Mouse (Mus musculus): Measurements from ENCODE around the gene Spon2. TPM values are rescaled to one million over a fixed set of nuclear protein-coding genes. Genes with fewer than 3 reads are reported as not detected.

Gene Spon2
- polyA plus RNA-seq, 1 experiment, result not detected

- Histone ChIP-seq H3K4me3 (replicated peaks) (peak overlapping the region; percentile 84), H3K9me3 (no peaks in the 10 kb centered on the region), H3K36me3 (replicated peaks; ENCODE audit: low read length) (no peaks in the 10 kb centered on the region), H3K27me3 (replicated peaks) (peaks cover 30% of the 10 kb centered on the region), H3K4me1 (peaks cover 20% of the 10 kb centered on the region)
- TF ChIP-seq GATA1 (IDR thresholded peaks at IDR 0.05; ENCODE audit: borderline replicate concordance, low read length) (no peak), FLI1 (IDR thresholded peaks at IDR 0.05; ENCODE audit: low read length) (no peak)
Measured at GRCm38 (mm10) chr5:33203691-33204242, 14.5 kb downstream of the Spon2 start.

- no peak overlapping the region for H3K4me3 ChIP-seq (replicated peaks)
- H3K27me3 ChIP-seq (replicated peaks), result peaks cover 34% of the 10 kb centered on the region
- TF ChIP-seq FLI1 (IDR thresholded peaks at IDR 0.05; ENCODE audit: low read length) (no peak), GATA1 (IDR thresholded peaks at IDR 0.05; ENCODE audit: borderline replicate concordance, low read length) (no peak)
- H3K4me1 ChIP-seq, result peaks cover 20% of the 10 kb centered on the region
- no peaks in the 10 kb centered on the region for H3K36me3 ChIP-seq (replicated peaks; ENCODE audit: low read length)
- H3K9me3 ChIP-seq, result no peaks in the 10 kb centered on the region
Measured at GRCm38 (mm10) chr5:33203171-33203565, 15.1 kb downstream of the Spon2 start.

GRCm38 (mm10) chr5:33202516-33203170 lies 15.6 kb downstream of the Spon2 start:
- Histone ChIP-seq H3K27me3 (replicated peaks) (peaks cover 34% of the 10 kb centered on the region), H3K9me3 (no peaks in the 10 kb centered on the region), H3K4me1 (peaks cover 20% of the 10 kb centered on the region), H3K36me3 (replicated peaks; ENCODE audit: low read length) (no peaks in the 10 kb centered on the region), H3K4me3 (replicated peaks) (no peak overlapping the region)
- TF ChIP-seq FLI1 (IDR thresholded peaks at IDR 0.05; ENCODE audit: low read length) (no peak), GATA1 (IDR thresholded peaks at IDR 0.05; ENCODE audit: borderline replicate concordance, low read length) (no peak)

DNA sequence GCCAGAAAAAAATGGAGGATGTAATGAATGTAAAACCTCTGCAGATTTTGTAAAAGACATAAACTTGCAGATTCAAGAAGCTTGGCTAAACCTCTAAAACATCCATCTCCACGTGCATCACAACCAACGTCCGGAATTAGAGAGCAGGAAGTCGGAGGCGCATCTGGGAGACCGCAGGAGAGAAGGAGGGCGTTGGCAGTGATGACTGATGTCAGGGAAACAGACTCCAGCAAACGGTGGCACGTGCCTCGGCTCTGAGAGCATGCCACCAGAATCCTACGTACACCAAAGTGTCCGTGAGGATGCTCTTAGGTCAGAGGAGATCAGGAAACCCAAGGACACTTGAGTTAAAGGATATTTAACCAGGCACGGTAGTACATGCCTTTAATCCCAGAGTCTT lies 16.6 kb downstream of the Spon2 start:
- H3K27me3 ChIP-seq (replicated peaks), result peaks cover 38% of the 10 kb centered on the region
- peaks cover 20% of the 10 kb centered on the region for H3K4me1 ChIP-seq
- H3K9me3 ChIP-seq, result no peaks in the 10 kb centered on the region
- TF ChIP-seq GATA1 (IDR thresholded peaks at IDR 0.05; ENCODE audit: borderline replicate concordance, low read length) (no peak), FLI1 (IDR thresholded peaks at IDR 0.05; ENCODE audit: low read length) (no peak)
- H3K4me3 ChIP-seq (replicated peaks), result no peak overlapping the region
- no peaks in the 10 kb centered on the region for H3K36me3 ChIP-seq (replicated peaks; ENCODE audit: low read length)

DNA sequence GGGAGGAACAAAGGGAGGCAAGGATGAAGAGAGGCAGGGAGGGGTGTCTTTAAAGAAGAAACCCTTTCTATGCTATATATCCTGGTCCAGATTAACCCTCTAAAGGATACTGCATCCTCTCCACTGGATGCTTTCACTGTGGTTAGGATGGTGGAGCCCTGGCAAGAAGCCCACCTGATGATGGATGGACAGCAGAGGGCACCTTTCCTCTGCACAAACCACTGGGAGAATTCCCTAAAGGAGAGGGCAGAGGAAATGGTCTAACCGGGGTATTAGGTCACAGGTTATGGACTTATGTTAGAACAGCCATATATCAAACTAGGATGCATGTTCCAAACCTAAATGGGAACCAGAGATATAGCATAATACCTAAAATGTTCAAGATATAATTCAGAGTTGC lies 18.2 kb downstream of the Spon2 start:
- Histone ChIP-seq H3K4me3 (replicated peaks) (no peak overlapping the region), H3K36me3 (replicated peaks; ENCODE audit: low read length) (no peaks in the 10 kb centered on the region), H3K27me3 (replicated peaks) (peaks cover 39% of the 10 kb centered on the region), H3K9me3 (no peaks in the 10 kb centered on the region), H3K4me1 (peaks cover 24% of the 10 kb centered on the region)
- TF ChIP-seq GATA1 (IDR thresholded peaks at IDR 0.05; ENCODE audit: borderline replicate concordance, low read length) (no peak), FLI1 (IDR thresholded peaks at IDR 0.05; ENCODE audit: low read length) (no peak)

DNA sequence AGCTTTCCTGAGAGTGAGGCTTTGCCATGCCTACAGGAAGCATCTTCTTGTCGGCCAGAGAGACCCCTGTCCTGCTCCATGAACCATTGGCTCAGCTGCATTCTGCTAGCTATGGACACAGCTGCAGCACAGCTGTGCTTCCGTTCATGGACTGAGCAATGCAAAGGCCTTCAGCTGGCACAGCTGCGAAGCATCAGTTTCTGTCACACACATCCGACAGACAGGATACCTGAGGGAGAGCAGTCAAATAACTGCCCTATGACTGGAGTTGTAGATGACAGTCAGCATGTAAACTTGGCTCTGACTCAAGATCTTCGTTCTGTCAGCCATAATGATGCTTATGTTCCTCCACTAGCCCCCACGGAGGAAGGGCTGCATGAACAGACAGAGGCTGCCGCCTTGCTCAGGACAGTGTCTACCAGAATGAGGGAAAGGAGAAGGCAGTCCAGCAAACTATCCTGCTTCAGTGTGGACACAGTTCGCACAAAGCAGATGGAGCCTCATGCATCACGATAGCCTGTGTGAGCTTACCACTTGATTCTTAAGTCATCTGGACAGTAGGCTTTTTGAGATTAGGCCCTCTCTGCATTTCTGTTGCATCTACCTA lies 22.9 kb downstream of the Spon2 start:
- Histone ChIP-seq H3K4me3 (replicated peaks) (no peak overlapping the region), H3K9me3 (no peaks in the 10 kb centered on the region), H3K4me1 (peaks cover 8% of the 10 kb centered on the region; the same call in 1 of the 2 replicates), H3K36me3 (replicated peaks; ENCODE audit: low read length) (no peaks in the 10 kb centered on the region), H3K27me3 (replicated peaks) (peaks cover 32% of the 10 kb centered on the region)
- TF ChIP-seq FLI1 (IDR thresholded peaks at IDR 0.05; ENCODE audit: low read length), result no peak
- TF ChIP-seq GATA1 (IDR thresholded peaks at IDR 0.05; ENCODE audit: borderline replicate concordance, low read length), result no peak

DNA sequence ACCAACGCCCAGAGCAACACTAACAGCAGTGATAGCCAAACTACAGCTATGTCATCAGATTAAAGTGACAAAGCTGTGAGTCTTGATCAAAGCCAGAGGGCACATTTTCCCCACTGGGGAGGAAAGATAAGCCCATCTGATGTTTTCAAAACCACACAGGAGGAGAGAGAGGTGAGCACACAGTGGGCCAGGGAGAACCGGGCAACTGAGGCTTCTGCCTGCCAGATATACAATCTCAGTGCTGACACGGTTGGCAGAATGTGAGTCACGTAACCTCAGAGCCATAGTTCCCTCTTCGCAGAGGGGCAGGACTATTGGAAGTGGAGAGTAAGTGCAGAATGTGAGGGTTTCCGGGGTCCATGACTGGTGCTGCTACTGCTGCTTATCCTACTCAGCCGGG lies 24.7 kb downstream of the Spon2 start:
- no peaks in the 10 kb centered on the region for H3K36me3 ChIP-seq (replicated peaks; ENCODE audit: low read length)
- peaks cover 27% of the 10 kb centered on the region for H3K27me3 ChIP-seq (replicated peaks)
- peaks cover 8% of the 10 kb centered on the region; the same call in 1 of the 2 replicates for H3K4me1 ChIP-seq
- TF ChIP-seq GATA1 (IDR thresholded peaks at IDR 0.05; ENCODE audit: borderline replicate concordance, low read length), result no peak
- TF ChIP-seq FLI1 (IDR thresholded peaks at IDR 0.05; ENCODE audit: low read length), result no peak
- no peak overlapping the region for H3K4me3 ChIP-seq (replicated peaks)
- H3K9me3 ChIP-seq, result no peaks in the 10 kb centered on the region

Other genes with a start within 250 kb of the Spon2 start
- gene Ywhah, start 199.6 kb downstream of the Spon2 start, polyA plus RNA-seq (2012; ENCODE audit: insufficient read depth, low replicate concordance), result 92.7 and 241 TPM in 2 replicates
- gene Slc5a1, start 114.2 kb downstream of the Spon2 start, polyA plus RNA-seq (2012; ENCODE audit: insufficient read depth, low replicate concordance), result not detected in 2 replicates
- 321 and 333 TPM in 2 replicates for gene Ctbp1, start 56.5 kb upstream of the Spon2 start, polyA plus RNA-seq (2012; ENCODE audit: insufficient read depth, low replicate concordance)
- 43.7 and 134 TPM in 2 replicates for gene Maea, start 117.1 kb upstream of the Spon2 start, polyA plus RNA-seq (2012; ENCODE audit: insufficient read depth, low replicate concordance)
- 0.19 and 0.57 TPM in 2 replicates for gene Uvssa, start 160.1 kb upstream of the Spon2 start, polyA plus RNA-seq (2012; ENCODE audit: insufficient read depth, low replicate concordance)
- gene Nkx1-1, start 215.5 kb upstream of the Spon2 start, polyA plus RNA-seq (2012; ENCODE audit: insufficient read depth, low replicate concordance), result not detected in 2 replicates

Measured in megakaryocyte, embryonic 14.5 days (primary cell).